Mouse (Mus musculus): ENCODE measurements around the gene Olfr1045. TPM values are rescaled to one million over a fixed set of nuclear protein-coding genes. Genes with fewer than 3 reads are reported as not detected.

Gene Olfr1045
- polyA plus RNA-seq (2015; fragmentation: Nextera tagmentation; extraction: Ambion mirVana): not detected in 2 replicates

DNA sequence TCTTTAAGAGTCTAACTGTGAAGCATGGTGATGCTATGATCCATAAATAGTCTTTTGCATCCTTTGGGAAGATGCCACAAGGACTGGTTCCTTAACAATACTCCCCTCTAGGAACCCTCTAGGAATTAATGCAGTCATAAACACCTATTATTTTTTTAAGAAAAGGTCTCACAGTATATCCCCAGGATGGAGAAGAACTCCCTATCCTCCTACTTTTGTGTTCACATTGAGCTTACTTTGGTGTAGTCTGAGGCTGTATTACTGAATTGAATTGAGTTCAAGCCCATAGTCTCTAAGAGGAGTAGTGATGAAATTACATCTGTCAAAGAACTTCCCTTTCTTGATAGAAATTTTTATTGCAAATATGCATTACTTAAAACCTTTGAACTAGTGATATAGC lies at the start of gene Olfr1045:
Gene Olfr1045, minus strand, starts transcription at position 101 of the 400 bp plus-strand sequence.
- ATAC-seq: no peak
- H3K4me3 ChIP-seq (ENCODE audit: low read depth, low read length): no peak within 1 kb of the TSS
- no peaks in the 10 kb centered on the region for H3K9me3 ChIP-seq (ENCODE audit: low read length)
- no peak for DNase-seq
- no peaks in the 10 kb centered on the region for H3K4me1 ChIP-seq (ENCODE audit: insufficient read depth)
- no peaks in the 10 kb centered on the region for H3K27me3 ChIP-seq (ENCODE audit: insufficient read depth, low read length)
- TF ChIP-seq EP300 (IDR thresholded peaks at IDR 0.05; ENCODE audit: low read depth) (no peak), CTCF (IDR thresholded peaks at IDR 0.05; ENCODE audit: low read depth) (no peak)
- no peak within 1 kb of the TSS for H3K4me2 ChIP-seq (ENCODE audit: low read depth, low read length)
- H3K9ac ChIP-seq (replicated peaks): no peak within 1 kb of the TSS
- no peaks in the 10 kb centered on the region for H3K36me3 ChIP-seq (replicated peaks; ENCODE audit: insufficient read depth, low read length)
- H3K27ac ChIP-seq (ENCODE audit: low read depth): no peak within 1 kb of the TSS

GRCm38 (mm10) chr2:86240189-86240588 lies 37.4 kb upstream of the Olfr1045 start, which contains the start of gene Olfr1048:
Gene Olfr1048 (minus strand): TSS chr2:86240289.
- Histone ChIP-seq H3K4me2 (ENCODE audit: low read depth, low read length) (no peak within 1 kb of the TSS), H3K9ac (replicated peaks) (no peak within 1 kb of the TSS), H3K27ac (ENCODE audit: low read depth) (no peak within 1 kb of the TSS), H3K4me1 (ENCODE audit: insufficient read depth) (no peaks in the 10 kb centered on the region), H3K36me3 (replicated peaks; ENCODE audit: insufficient read depth, low read length) (no peaks in the 10 kb centered on the region), H3K27me3 (ENCODE audit: insufficient read depth, low read length) (no peaks in the 10 kb centered on the region), H3K4me3 (ENCODE audit: low read depth, low read length) (no peak within 1 kb of the TSS), H3K9me3 (ENCODE audit: low read length) (no peaks in the 10 kb centered on the region)
- TF ChIP-seq CTCF (IDR thresholded peaks at IDR 0.05; ENCODE audit: low read depth) (no peak), EP300 (IDR thresholded peaks at IDR 0.05; ENCODE audit: low read depth) (no peak)
- DNase-seq (no peak), ATAC-seq (no peak)

DNA sequence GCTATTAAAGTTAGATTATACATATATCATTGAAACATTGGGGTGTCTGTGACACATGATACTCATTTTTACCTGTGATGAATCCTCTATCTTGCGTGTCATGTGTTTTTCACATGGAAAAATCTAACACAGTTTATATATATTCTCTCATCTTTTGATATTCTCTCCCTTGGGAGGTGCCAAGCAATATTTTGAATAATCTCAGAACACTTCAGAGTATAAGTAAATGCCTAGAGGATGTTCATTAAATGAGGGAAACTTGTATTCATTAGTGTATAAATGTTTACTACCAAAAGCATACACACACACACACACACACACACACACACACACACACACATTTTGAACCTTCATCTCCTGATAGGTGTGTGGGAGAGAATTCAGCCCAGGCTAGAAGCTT lies 28.5 kb upstream of the Olfr1045 start, which contains the start of gene Olfr1047:
Gene Olfr1047, minus strand, starts transcription at position 101 of the 400 bp plus-strand sequence.
- Histone ChIP-seq H3K4me3 (ENCODE audit: low read depth, low read length) (no peak within 1 kb of the TSS), H3K4me2 (ENCODE audit: low read depth, low read length) (no peak within 1 kb of the TSS), H3K9me3 (ENCODE audit: low read length) (no peaks in the 10 kb centered on the region), H3K4me1 (ENCODE audit: insufficient read depth) (no peaks in the 10 kb centered on the region), H3K27ac (ENCODE audit: low read depth) (no peak within 1 kb of the TSS), H3K9ac (replicated peaks) (no peak within 1 kb of the TSS), H3K27me3 (ENCODE audit: insufficient read depth, low read length) (no peaks in the 10 kb centered on the region), H3K36me3 (replicated peaks; ENCODE audit: insufficient read depth, low read length) (no peaks in the 10 kb centered on the region)
- TF ChIP-seq CTCF (IDR thresholded peaks at IDR 0.05; ENCODE audit: low read depth): no peak
- no peak for TF ChIP-seq EP300 (IDR thresholded peaks at IDR 0.05; ENCODE audit: low read depth)
- DNase-seq (no peak), ATAC-seq (no peak)
- 88% methylated on average over 1 of the region's 1 CpGs for WGBS (ENCODE audit: insufficient replicate concordance)

DNA sequence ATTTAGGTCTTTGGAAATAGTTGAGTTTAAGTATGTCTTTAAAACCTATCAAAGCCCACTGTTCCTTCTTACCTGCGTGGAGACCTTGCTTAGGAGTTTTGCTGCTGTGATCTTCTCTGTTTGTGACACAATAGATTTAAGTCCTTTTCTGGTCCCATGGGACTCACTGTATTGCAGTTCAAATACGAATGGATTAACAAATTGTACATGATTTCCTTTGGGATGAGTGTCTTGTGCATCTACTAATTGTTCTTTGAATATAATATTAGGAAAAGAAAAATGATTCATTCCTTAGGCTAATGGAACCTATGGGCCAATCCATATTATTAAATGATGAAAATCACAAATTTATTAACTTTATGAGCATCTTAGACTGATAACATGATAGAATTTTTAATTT lies 16.4 kb upstream of the Olfr1045 start, which contains the start of gene Olfr1046:
Gene Olfr1046, minus strand, starts transcription at position 101 of the 400 bp plus-strand sequence.
- WGBS (ENCODE audit: insufficient replicate concordance): 78% methylated on average over 2 of the region's 2 CpGs
- H3K36me3 ChIP-seq (replicated peaks; ENCODE audit: insufficient read depth, low read length): no peaks in the 10 kb centered on the region
- no peaks in the 10 kb centered on the region for H3K9me3 ChIP-seq (ENCODE audit: low read length)
- H3K9ac ChIP-seq (replicated peaks): no peak within 1 kb of the TSS
- DNase-seq (no peak), ATAC-seq (no peak)
- H3K4me2 ChIP-seq (ENCODE audit: low read depth, low read length): no peak within 1 kb of the TSS
- H3K27me3 ChIP-seq (ENCODE audit: insufficient read depth, low read length): no peaks in the 10 kb centered on the region
- H3K4me1 ChIP-seq (ENCODE audit: insufficient read depth): no peaks in the 10 kb centered on the region
- no peak within 1 kb of the TSS for H3K4me3 ChIP-seq (ENCODE audit: low read depth, low read length)
- TF ChIP-seq EP300 (IDR thresholded peaks at IDR 0.05; ENCODE audit: low read depth) (no peak), CTCF (IDR thresholded peaks at IDR 0.05; ENCODE audit: low read depth) (no peak)
- H3K27ac ChIP-seq (ENCODE audit: low read depth): no peak within 1 kb of the TSS

DNA sequence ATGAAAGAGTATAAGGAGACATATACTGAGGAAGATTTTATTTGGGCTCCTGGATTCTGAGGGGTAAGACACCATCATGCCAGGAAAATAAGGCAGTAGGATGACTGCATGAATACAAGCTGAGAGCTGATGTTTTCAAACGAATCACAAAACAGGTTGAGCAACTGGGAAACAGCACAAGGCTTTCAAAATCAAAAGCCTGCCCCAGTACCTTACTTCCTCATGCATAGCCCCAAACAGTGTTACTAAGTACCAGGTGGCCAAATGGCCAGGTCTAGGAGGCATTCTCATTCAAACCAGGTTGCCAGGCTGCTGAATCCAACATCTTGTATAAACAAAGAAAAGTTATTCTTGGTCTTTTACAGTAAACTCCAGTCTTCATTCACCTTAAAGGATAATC lies 6.9 kb downstream of the Olfr1045 start:
- DNase-seq: no peak
- TF ChIP-seq EP300 (IDR thresholded peaks at IDR 0.05; ENCODE audit: low read depth): no peak
- TF ChIP-seq CTCF (IDR thresholded peaks at IDR 0.05; ENCODE audit: low read depth): no peak
- no peak overlapping the region for H3K4me2 ChIP-seq (ENCODE audit: low read depth, low read length)
- no peak overlapping the region for H3K4me3 ChIP-seq (ENCODE audit: low read depth, low read length)
- ATAC-seq: peak; percentile 45; the same call in 1 of the 2 replicates
- no peak overlapping the region for H3K9ac ChIP-seq (replicated peaks)
- H3K9me3 ChIP-seq (ENCODE audit: low read length): no peaks in the 10 kb centered on the region
- H3K4me1 ChIP-seq (ENCODE audit: insufficient read depth): no peaks in the 10 kb centered on the region
- H3K27ac ChIP-seq (ENCODE audit: low read depth): no peak overlapping the region
- 29% methylated on average over 1 of the region's 1 CpGs for WGBS (ENCODE audit: insufficient replicate concordance)
- no peaks in the 10 kb centered on the region for H3K36me3 ChIP-seq (replicated peaks; ENCODE audit: insufficient read depth, low read length)
- H3K27me3 ChIP-seq (ENCODE audit: insufficient read depth, low read length): no peaks in the 10 kb centered on the region

DNA sequence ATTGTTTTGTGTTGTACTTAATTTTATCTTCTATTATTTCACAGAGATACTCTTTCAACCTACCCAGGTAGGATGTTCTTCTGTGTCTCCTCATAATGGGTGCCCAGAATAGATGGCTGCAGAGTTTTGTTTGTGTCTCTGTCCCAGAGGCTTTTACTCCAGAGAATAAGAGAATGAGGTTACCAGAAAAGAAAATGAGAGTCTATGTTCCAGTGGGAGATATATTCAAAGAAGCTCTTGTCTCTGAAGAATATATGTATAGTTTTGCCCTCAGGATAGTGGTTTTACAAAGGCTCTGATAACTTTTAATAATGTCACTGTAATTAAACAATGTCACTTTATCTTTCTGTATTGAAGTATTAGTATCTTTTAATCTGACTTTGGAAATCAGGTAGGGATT lies 17.2 kb downstream of the Olfr1045 start, which contains the start of gene Olfr52:
Gene Olfr52, minus strand, starts transcription at position 101 of the 400 bp plus-strand sequence.
- Histone ChIP-seq H3K4me2 (ENCODE audit: low read depth, low read length) (no peak within 1 kb of the TSS), H3K27ac (ENCODE audit: low read depth) (no peak within 1 kb of the TSS), H3K4me3 (ENCODE audit: low read depth, low read length) (no peak within 1 kb of the TSS), H3K9ac (replicated peaks) (no peak within 1 kb of the TSS), H3K27me3 (ENCODE audit: insufficient read depth, low read length) (no peaks in the 10 kb centered on the region), H3K36me3 (replicated peaks; ENCODE audit: insufficient read depth, low read length) (no peaks in the 10 kb centered on the region), H3K4me1 (ENCODE audit: insufficient read depth) (no peaks in the 10 kb centered on the region), H3K9me3 (ENCODE audit: low read length) (no peaks in the 10 kb centered on the region)
- ATAC-seq: no peak
- no peak for DNase-seq
- no peak for TF ChIP-seq EP300 (IDR thresholded peaks at IDR 0.05; ENCODE audit: low read depth)
- TF ChIP-seq CTCF (IDR thresholded peaks at IDR 0.05; ENCODE audit: low read depth): no peak

- H3K9ac ChIP-seq (replicated peaks): no peak overlapping the region
- 80% methylated on average over 3 of the region's 3 CpGs for WGBS (ENCODE audit: insufficient replicate concordance)
These were observed 22.9 kb downstream of the Olfr1045 start for GRCm38 (mm10) chr2:86179950-86180349.

More at GRCm38 (mm10) chr2:86179950-86180349, 22.9 kb downstream of the Olfr1045 start:
- Histone ChIP-seq H3K27ac (ENCODE audit: low read depth) (no peak overlapping the region), H3K4me3 (ENCODE audit: low read depth, low read length) (no peak overlapping the region), H3K27me3 (ENCODE audit: insufficient read depth, low read length) (no peaks in the 10 kb centered on the region), H3K4me1 (ENCODE audit: insufficient read depth) (no peaks in the 10 kb centered on the region), H3K9me3 (ENCODE audit: low read length) (no peaks in the 10 kb centered on the region), H3K4me2 (ENCODE audit: low read depth, low read length) (no peak overlapping the region), H3K36me3 (replicated peaks; ENCODE audit: insufficient read depth, low read length) (no peaks in the 10 kb centered on the region)
- ATAC-seq (no peak), DNase-seq (no peak)
- TF ChIP-seq CTCF (IDR thresholded peaks at IDR 0.05; ENCODE audit: low read depth) (no peak), EP300 (IDR thresholded peaks at IDR 0.05; ENCODE audit: low read depth) (no peak)

Measured in liver, postnatal 0 days (tissue).